Mouse (Mus musculus) skeletal muscle tissue, adult 2 months (tissue): ENCODE results near the gene Zfpl1.
"Not testable (repeated sequence)": the region's sequence is repeated elsewhere in the genome, so short reads cannot be mapped to it uniquely, and the experiment has no call there.

Experiments
- DNase-seq: peaks from one replicate; pipeline ENCODE4 v3.0.0-alpha.2; 2012; ENCODE audit warnings: low read depth, low spot score

Zfpl1 gene

GRCm38 (mm10) chr19:6058966-6059365, 25.8 kb downstream of the Zfpl1 start:
- DNase-seq = no peak

GRCm38 (mm10) chr19:6058513-6058912, 26.2 kb downstream of the Zfpl1 start:
- no peak for DNase-seq

GRCm38 (mm10) chr19:6057313-6058096, 27.3 kb downstream of the Zfpl1 start, which contains the start of the genes Mrpl49 and Fau:
Gene Mrpl49 (minus strand): TSS chr19:6057785.
Gene Fau (plus strand): TSS chr19:6057844.
- DNase-seq = peak; percentile 99

- DNase-seq = no peak
Observed at GRCm38 (mm10) chr19:6056696-6057095, 28.1 kb downstream of the Zfpl1 start.

GRCm38 (mm10) chr19:6054296-6054695, 30.5 kb downstream of the Zfpl1 start:
- DNase-seq = no peak

GRCm38 (mm10) chr19:6052516-6052915, 32.2 kb downstream of the Zfpl1 start:
- no peak for DNase-seq

- no peak for DNase-seq
Observed at GRCm38 (mm10) chr19:6048681-6049410, 35.9 kb downstream of the Zfpl1 start.

GRCm38 (mm10) chr19:6047899-6048166, 36.9 kb downstream of the Zfpl1 start:
- DNase-seq = no peak

- no peak for DNase-seq
Observed at GRCm38 (mm10) chr19:6047154-6047898, 37.4 kb downstream of the Zfpl1 start.

- peak; percentile 90 for DNase-seq
Observed at GRCm38 (mm10) chr19:6046294-6047153, 38.2 kb downstream of the Zfpl1 start, which contains the start of gene Syvn1. Gene Syvn1 (plus strand): TSS chr19:6046576.

- DNase-seq = no peak
Observed at GRCm38 (mm10) chr19:6045366-6046293, 39.1 kb downstream of the Zfpl1 start.

GRCm38 (mm10) chr19:6044102-6044501, 40.7 kb downstream of the Zfpl1 start:
- DNase-seq = not testable (repeated sequence)

- no peak for DNase-seq
Observed at GRCm38 (mm10) chr19:6042293-6042692, 42.5 kb downstream of the Zfpl1 start.

- DNase-seq = no peak
Observed at GRCm38 (mm10) chr19:6040002-6040401, 44.8 kb downstream of the Zfpl1 start.

GRCm38 (mm10) chr19:6038326-6038725, 46.4 kb downstream of the Zfpl1 start:
- no peak for DNase-seq

- no peak for DNase-seq
Observed at GRCm38 (mm10) chr19:6037695-6038094, 47.1 kb downstream of the Zfpl1 start.

GRCm38 (mm10) chr19:6035966-6036585, 48.7 kb downstream of the Zfpl1 start:
- no peak for DNase-seq
